Mouse (Mus musculus) embryonic facial prominence, embryonic 13.5 days (tissue): ENCODE results near the gene Adam15. TPM values are rescaled to one million over a fixed set of nuclear protein-coding genes. Genes with fewer than 3 reads are reported as not detected.

Source experiments
- ATAC-seq: fragments of 200-750 bp; cut with Nextera tagmentation; 2 replicates; pipeline ENCODE4 v1.8.0; 2017; ENCODE audit warnings: low read depth; ENCODE audit not compliant: insufficient number of reproducible peaks, insufficient read depth, low FRiP score, low TSS enrichment
- H3K27ac ChIP-seq: fragments of 300-500 bp; sonication (generic); 2 replicates; pipeline ENCODE4 v1.5.1; 2015; ENCODE audit warnings: moderate library complexity, mild to moderate bottlenecking, inconsistent platforms
- H3K27me3 ChIP-seq: fragments of 300-500 bp; sonication (generic); 2 replicates; pipeline ENCODE4 v1.6.1; 2015; ENCODE audit warnings: mild to moderate bottlenecking, inconsistent platforms
- H3K36me3 ChIP-seq: fragments of 300-500 bp; sonication (generic); 2 replicates; pipeline ENCODE4 v1.6.1; 2015; ENCODE audit warnings: mild to moderate bottlenecking, inconsistent platforms
- H3K4me1 ChIP-seq: fragments of 300-500 bp; sonication (generic); 2 replicates; pipeline ENCODE4 v1.6.1; 2015; ENCODE audit warnings: inconsistent platforms
- H3K4me2 ChIP-seq: fragments of 300-500 bp; sonication (generic); 2 replicates; pipeline ENCODE4 v1.6.1; 2015; ENCODE audit warnings: moderate library complexity, mild to moderate bottlenecking, inconsistent platforms
- H3K4me3 ChIP-seq: fragments of 300-500 bp; sonication (generic); 2 replicates; pipeline ENCODE4 v1.5.1; 2015; ENCODE audit warnings: mild to moderate bottlenecking, inconsistent platforms
- H3K9ac ChIP-seq: fragments of 300-500 bp; sonication (generic); 2 replicates; pipeline ENCODE4 v1.6.1; 2015; ENCODE audit warnings: mild to moderate bottlenecking, inconsistent platforms
- H3K9me3 ChIP-seq: fragments of 300-500 bp; sonication (generic); 2 replicates; pipeline ENCODE4 v1.6.1; 2016; ENCODE audit warnings: inconsistent platforms
- WGBS: fragments of 180-500 bp; shearing (Covaris S2); methylation state at CpG from one replicate; pipeline ENCODE4 v1.1.7; 2015; ENCODE audit warnings: mixed read lengths; 5-methylcytosine and 5-hydroxymethylcytosine counted together
- polyA plus RNA-seq: library from polyadenylated mRNA; unstranded; fragments of >200 nt; fragmentation: Nextera tagmentation; extraction: Ambion mirVana; gene quantifications from 2 replicates; pipeline ENCODE4 v1.2.1, GENCODE M21; 2015

Gene Adam15
- polyA plus RNA-seq, 1 experiment from 2014 or later = 52.6 TPM

DNA sequence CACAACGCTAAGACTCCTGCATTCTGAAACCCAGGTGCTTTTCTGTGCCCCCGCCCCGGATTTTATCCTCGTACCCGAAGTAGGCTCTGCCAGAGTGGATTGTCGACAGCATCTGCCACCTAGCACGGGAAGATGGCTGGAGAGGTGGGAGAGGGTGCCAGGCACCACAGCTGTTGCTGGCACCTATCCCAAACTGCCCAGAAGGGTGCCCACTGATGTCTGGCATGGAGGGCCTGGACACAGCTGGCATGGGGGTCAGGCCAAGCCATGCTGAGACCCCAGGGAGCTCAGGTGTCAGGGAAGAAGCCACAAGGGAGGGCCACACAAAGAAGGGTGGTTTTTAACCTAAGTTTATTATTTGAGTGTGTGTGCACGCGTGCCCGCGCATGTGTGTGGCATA is 16.7 kb downstream of the Adam15 start:
- H3K27ac ChIP-seq = peak overlapping the region; percentile 0; the same call in 1 of the 2 replicates
- WGBS = 71% methylated on average over 11 of the region's 11 CpGs
- no peaks in the 10 kb centered on the region for H3K27me3 ChIP-seq
- H3K4me1 ChIP-seq = peaks cover 56% of the 10 kb centered on the region
- peaks cover 31% of the 10 kb centered on the region for H3K36me3 ChIP-seq
- no peak for ATAC-seq
- no peak overlapping the region for H3K4me3 ChIP-seq
- H3K9me3 ChIP-seq = no peaks in the 10 kb centered on the region
- no peak overlapping the region for H3K9ac ChIP-seq
- no peak overlapping the region for H3K4me2 ChIP-seq

DNA sequence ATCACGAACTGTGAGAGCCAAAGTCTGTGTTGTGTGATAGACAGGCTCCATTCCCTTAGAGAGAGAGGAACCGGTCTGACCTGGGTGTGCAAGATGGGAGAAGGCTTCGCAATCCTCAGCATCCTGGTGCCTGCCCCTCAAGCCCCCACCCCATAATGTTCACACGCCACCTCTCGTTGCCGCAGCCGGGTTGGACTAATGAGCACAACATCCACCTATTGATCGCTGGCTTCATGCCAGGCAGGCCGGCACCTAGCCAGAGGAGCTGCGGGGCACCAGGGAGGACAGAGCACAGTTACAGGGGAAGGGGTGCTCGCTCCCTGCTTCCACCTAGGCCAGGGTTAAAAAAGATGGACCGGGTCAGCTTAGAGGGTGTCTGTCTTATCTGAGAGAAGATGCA is 17.3 kb downstream of the Adam15 start:
- no peaks in the 10 kb centered on the region for H3K9me3 ChIP-seq
- no peak for ATAC-seq
- H3K27me3 ChIP-seq = 0 out of 2 replicates have a peak, but pooled peaks cover 2% of the 10 kb centered on the region
- peak overlapping the region; percentile 0; the same call in 1 of the 2 replicates for H3K27ac ChIP-seq
- peaks cover 60% of the 10 kb centered on the region for H3K4me1 ChIP-seq
- peaks cover 31% of the 10 kb centered on the region for H3K36me3 ChIP-seq
- no peak overlapping the region for H3K9ac ChIP-seq
- no peak overlapping the region for H3K4me2 ChIP-seq
- H3K4me3 ChIP-seq = no peak overlapping the region
- 54% methylated on average over 12 of the region's 12 CpGs for WGBS

DNA sequence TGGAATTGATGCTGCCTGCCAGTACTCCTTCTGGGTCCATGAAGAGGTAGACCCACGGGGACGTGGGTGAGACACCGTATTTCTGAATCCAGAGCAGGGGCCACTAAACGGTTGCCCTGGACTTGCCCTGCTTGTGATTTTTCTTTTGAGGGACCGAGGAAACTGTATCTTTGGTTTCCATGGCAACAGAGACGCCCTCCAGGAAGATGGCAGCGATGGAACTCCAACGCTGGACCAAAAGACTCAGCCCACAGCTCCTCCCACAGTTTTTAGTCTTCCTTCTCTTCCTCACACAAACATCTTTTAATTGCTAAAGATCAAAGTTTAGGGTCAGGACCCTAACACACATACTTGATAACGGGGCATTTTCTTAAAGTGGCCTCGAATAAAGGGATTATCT is 17.8 kb downstream of the Adam15 start:
- Histone ChIP-seq H3K4me3 (no peak overlapping the region), H3K36me3 (peaks cover 31% of the 10 kb centered on the region), H3K9me3 (no peaks in the 10 kb centered on the region), H3K27me3 (0 out of 2 replicates have a peak, but pooled peaks cover 2% of the 10 kb centered on the region), H3K9ac (no peak overlapping the region), H3K27ac (no peak overlapping the region), H3K4me1 (peaks cover 61% of the 10 kb centered on the region), H3K4me2 (no peak overlapping the region)
- 33% methylated on average over 10 of the region's 10 CpGs for WGBS
- no peak for ATAC-seq

DNA sequence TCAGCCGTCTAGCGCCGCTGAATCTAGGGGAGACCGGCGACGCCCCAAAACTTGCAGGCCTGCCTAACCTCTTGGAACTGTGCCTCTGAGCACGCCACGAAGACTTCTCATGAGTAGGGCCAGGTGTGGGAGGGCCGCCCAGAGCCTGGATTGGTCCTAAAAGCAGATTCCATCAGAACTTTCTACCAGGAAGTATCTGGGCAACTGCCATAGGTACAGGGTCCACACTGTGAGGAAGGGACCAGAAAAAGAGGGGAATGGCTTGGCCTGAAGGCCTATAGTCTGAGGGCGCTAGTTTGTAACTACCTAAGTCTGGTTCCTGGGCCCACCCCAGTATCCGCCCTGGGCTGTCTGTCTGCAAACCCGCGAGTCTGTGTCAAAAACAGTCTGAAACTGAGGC is 18.2 kb downstream of the Adam15 start:
- no peak for ATAC-seq
- no peak overlapping the region for H3K4me3 ChIP-seq
- H3K9ac ChIP-seq = no peak overlapping the region
- no peaks in the 10 kb centered on the region for H3K9me3 ChIP-seq
- no peak overlapping the region for H3K27ac ChIP-seq
- 0 out of 2 replicates have a peak, but pooled peaks cover 2% of the 10 kb centered on the region for H3K27me3 ChIP-seq
- 54% methylated on average over 13 of the region's 13 CpGs for WGBS
- no peak overlapping the region for H3K4me2 ChIP-seq
- peaks cover 57% of the 10 kb centered on the region for H3K4me1 ChIP-seq
- H3K36me3 ChIP-seq = peaks cover 31% of the 10 kb centered on the region

DNA sequence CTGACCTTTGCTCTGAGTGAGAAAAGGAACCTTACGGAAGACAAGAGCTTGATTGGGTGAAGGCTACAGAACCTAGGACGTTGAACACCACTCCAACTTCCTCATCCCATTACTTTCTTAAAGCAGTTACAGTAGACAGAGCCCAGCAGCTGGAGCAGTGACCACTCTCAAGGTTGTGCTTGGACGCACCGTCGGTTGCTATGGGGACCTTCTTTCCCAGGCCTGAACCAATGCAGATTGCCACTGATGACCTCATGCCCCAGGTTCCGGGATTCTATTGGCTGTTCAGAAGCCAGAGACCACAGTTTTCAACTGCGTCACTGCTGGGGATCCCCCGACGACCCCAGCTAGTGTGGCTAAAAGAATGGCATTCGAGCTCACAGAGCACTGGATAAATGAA is 18.8 kb downstream of the Adam15 start:
- H3K4me1 ChIP-seq = peaks cover 51% of the 10 kb centered on the region
- H3K27ac ChIP-seq = no peak overlapping the region
- no peak overlapping the region for H3K4me2 ChIP-seq
- no peaks in the 10 kb centered on the region for H3K9me3 ChIP-seq
- no peak for ATAC-seq
- WGBS = 24% methylated on average over 10 of the region's 10 CpGs
- no peak overlapping the region for H3K4me3 ChIP-seq
- 0 out of 2 replicates have a peak, but pooled peaks cover 2% of the 10 kb centered on the region for H3K27me3 ChIP-seq
- peaks cover 31% of the 10 kb centered on the region for H3K36me3 ChIP-seq
- no peak overlapping the region for H3K9ac ChIP-seq

DNA sequence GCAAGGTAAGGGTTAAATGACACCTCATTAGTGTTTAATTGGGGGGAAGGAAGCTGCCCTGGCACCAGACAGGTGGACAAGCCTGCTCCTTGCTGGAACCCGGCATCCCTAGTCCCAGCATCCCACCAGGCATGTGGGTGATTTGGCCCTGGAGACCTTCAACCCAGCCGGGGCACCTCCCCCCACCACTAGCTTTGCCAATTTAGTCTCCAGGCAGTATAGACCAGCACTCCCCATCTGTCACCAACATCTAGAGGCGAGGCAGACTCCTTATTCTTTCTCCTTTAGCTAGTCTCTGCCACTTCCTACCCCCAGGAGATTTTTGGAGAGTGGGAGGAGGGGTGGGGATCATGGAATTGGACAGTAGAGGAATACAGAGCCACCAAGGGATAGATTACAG is 19.4 kb downstream of the Adam15 start:
- Histone ChIP-seq H3K9ac (no peak overlapping the region), H3K9me3 (no peaks in the 10 kb centered on the region), H3K4me2 (no peak overlapping the region), H3K36me3 (peaks cover 31% of the 10 kb centered on the region), H3K4me1 (peaks cover 45% of the 10 kb centered on the region), H3K27me3 (0 out of 2 replicates have a peak, but pooled peaks cover 2% of the 10 kb centered on the region), H3K4me3 (no peak overlapping the region), H3K27ac (no peak overlapping the region)
- WGBS = 60% methylated on average over 3 of the region's 3 CpGs
- no peak for ATAC-seq

DNA sequence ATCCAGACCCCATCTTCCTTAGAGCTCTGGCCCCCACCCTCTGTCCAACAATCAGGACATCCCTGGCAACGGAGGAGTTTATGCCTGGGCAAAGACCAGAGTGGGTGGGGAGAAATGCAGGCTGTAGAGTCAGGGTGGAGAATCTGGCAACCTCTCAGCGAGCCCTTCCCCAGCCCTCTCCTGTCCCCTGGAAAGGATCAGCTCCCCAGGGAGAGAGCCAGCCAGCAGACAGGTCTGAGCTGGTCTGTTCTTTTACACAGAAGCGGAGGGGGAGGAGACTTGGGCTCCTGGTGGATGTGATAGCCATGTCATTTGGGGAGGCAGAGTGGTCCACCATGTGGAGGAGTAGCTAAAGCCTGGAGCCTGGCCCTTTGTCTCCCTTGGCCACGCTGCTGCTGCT is 21.2 kb downstream of the Adam15 start:
- no peak overlapping the region for H3K9ac ChIP-seq
- H3K4me1 ChIP-seq = peaks cover 32% of the 10 kb centered on the region
- H3K27me3 ChIP-seq = 0 out of 2 replicates have a peak, but pooled peaks cover 2% of the 10 kb centered on the region
- H3K4me2 ChIP-seq = no peak overlapping the region
- 17% methylated on average over 4 of the region's 4 CpGs for WGBS
- peaks cover 14% of the 10 kb centered on the region for H3K36me3 ChIP-seq
- no peak overlapping the region for H3K4me3 ChIP-seq
- H3K9me3 ChIP-seq = no peaks in the 10 kb centered on the region
- H3K27ac ChIP-seq = peak overlapping the region; percentile 33; the same call in 1 of the 2 replicates
- ATAC-seq = 0 out of 2 replicates have a peak, but pooled peaks have one; percentile 24

DNA sequence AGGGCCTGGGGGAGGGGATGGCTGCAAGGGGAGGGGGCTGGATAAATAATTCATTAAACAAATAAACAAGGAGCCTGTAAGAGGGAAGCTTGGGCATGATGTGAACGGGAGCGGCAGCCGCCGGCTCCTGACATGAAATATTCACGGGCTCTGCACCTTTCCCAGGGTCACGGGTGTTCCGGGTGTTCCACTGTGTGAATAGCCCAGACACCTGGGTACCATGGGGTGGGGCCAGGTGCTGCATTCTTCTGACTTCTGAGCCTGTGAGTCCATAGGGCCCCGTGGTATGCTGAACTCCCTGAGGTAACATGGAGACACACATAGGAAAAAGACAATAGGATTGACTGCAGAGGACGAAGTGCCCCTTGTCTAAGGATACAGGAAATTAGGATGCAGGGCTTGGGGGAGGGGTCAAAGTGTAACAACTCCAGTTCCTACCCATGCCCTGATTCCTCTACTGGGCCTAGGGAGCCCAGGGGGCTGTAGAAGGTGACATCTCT is 22.4 kb downstream of the Adam15 start:
- ATAC-seq = no peak
- Histone ChIP-seq H3K4me3 (no peak overlapping the region), H3K4me1 (peaks cover 24% of the 10 kb centered on the region), H3K27ac (no peak overlapping the region), H3K9me3 (no peaks in the 10 kb centered on the region), H3K36me3 (peaks cover 2% of the 10 kb centered on the region; the same call in 1 of the 2 replicates), H3K4me2 (no peak overlapping the region), H3K27me3 (0 out of 2 replicates have a peak, but pooled peaks cover 2% of the 10 kb centered on the region), H3K9ac (no peak overlapping the region)
- whole genome bisulfite sequencing = 45% methylated on average over 9 of the region's 9 CpGs

DNA sequence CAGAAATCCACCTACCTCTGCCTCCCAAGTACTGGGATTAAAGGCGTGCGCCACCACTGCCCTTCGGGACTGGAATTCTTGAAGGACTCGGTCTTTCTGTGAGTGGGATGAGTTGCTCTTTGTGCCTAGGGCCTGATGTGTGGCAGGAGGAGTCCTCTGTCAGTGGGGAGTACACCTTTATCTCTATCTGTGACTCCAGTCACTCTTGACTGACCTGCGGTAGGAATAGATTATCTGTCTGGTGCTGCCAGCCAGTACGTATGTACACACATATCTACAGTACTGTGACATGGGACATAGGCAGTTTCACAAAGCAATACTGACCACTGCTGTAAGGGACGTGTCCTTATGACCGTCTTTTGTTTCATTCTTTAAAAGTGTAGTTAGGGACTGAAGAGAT is 23.9 kb downstream of the Adam15 start:
- Histone ChIP-seq H3K9me3 (no peaks in the 10 kb centered on the region), H3K27ac (no peak overlapping the region), H3K9ac (no peak overlapping the region), H3K4me3 (no peak overlapping the region), H3K36me3 (no peaks in the 10 kb centered on the region), H3K27me3 (peaks cover 12% of the 10 kb centered on the region), H3K4me1 (peaks cover 23% of the 10 kb centered on the region), H3K4me2 (no peak overlapping the region)
- 91% methylated on average over 8 of the region's 8 CpGs for WGBS
- no peak for ATAC-seq

DNA sequence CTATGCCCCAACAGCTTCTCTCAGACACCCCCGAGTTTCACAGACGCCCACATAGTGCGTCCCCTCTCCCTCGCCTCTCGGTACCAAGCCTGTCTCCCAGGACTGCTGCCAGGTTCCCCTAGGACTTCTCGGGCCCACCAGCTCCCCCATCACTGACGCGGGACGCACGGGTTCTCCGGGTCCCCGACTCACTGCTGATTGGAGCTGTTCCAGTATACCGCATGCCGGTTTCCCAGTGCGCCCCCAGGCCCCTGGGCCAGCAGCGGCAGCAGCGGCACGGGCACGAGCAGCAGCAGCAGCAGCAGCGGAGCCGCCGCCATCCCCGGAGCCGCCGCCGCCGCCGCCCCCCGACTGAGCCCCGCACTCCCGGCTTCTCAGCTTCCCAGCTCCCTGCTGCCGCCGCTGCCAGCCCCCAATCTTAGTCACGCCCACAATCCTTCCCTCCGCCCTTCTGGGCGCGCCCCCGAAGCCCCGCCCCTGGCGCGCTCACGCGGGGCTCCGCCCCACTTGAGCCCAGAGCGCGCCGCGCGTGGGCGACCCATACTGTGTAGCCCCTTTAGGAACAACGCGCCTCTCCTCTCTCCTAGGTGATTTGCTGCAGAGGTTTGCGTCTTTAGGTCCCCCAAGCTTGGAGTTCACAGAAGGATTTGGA is 27.2 kb downstream of the Adam15 start, which contains the start of gene Efna3:
Gene Efna3 (minus strand): TSS at position 452 of the 652 bp plus-strand sequence.
- Histone ChIP-seq H3K27me3 (peaks cover 43% of the 10 kb centered on the region), H3K27ac (peak within 1 kb of the TSS; percentile 44; the same call in 1 of the 2 replicates), H3K4me2 (peak within 1 kb of the TSS; percentile 92), H3K4me1 (peaks cover 46% of the 10 kb centered on the region), H3K4me3 (peak within 1 kb of the TSS; percentile 72), H3K9me3 (no peaks in the 10 kb centered on the region), H3K36me3 (no peaks in the 10 kb centered on the region), H3K9ac (peak within 1 kb of the TSS; percentile 77)
- peak; percentile 62; the same call in 1 of the 2 replicates for ATAC-seq
- 2% methylated on average over 52 of the region's 53 CpGs for WGBS

DNA sequence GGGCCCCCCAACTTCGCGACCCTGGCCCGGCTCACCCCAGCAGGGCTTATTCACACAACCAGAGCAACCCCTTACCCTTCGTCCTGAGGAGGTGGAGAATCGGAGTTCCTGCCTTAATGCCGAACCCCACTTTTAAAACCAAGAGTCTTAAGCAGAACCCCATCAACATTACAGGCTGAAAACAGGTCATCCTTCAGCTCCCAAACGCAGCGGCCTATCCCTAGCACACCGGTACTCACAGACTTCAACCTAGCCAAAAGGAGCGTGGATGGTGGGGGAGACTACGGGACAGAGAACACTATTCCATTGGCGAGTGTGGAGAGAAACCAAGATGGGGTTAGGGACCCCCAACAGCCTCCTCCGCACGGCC is 27.7 kb downstream of the Adam15 start:
- H3K4me2 ChIP-seq = peak overlapping the region; percentile 92
- WGBS = 0% methylated on average over 14 of the region's 14 CpGs
- peaks cover 46% of the 10 kb centered on the region for H3K27me3 ChIP-seq
- H3K4me1 ChIP-seq = peaks cover 49% of the 10 kb centered on the region
- peak overlapping the region; percentile 44; the same call in 1 of the 2 replicates for H3K27ac ChIP-seq
- H3K9ac ChIP-seq = peak overlapping the region; percentile 77
- peak overlapping the region; percentile 72 for H3K4me3 ChIP-seq
- no peaks in the 10 kb centered on the region for H3K9me3 ChIP-seq
- no peak for ATAC-seq
- no peaks in the 10 kb centered on the region for H3K36me3 ChIP-seq
